Mouse (Mus musculus) right cerebral cortex, postnatal 25 days (tissue): ENCODE measurements around the gene Cenpx.

ENCODE experiments used
- DNase-seq: peaks from one replicate; pipeline ENCODE4 v3.0.0; 2022

Cenpx gene

GRCm38 (mm10) chr11:120723509-120723908 is 10.0 kb upstream of the Cenpx start:
- DNase-seq = no peak

DNA sequence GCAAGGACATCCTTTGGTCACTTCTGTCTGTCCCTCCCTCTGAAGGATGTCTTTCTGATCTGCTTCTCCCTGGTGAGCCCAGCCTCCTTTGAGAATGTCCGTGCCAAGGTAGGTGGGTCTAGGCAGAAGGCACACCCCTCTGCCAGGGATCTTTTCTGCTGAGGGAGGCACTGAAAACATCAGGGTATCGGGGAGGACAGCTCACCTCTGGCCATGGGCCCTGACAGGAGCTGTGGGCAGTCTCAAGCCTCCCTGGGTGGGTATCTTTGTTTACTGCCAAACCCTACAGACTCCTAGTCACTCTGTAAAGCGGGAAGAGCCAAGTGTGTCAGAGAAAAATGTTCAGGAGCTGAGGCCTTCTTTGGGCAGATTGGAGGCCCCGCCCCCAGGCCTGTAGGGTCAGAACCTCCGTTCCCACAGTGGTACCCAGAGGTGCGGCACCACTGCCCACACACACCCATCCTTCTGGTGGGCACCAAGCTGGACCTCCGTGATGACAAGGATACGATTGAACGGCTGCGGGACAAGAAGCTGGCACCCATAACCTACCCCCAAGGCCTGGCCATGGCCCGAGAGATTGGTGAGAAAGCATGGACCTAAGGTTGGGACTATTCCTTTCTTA is 9.3 kb upstream of the Cenpx start:
- no peak for DNase-seq

DNA sequence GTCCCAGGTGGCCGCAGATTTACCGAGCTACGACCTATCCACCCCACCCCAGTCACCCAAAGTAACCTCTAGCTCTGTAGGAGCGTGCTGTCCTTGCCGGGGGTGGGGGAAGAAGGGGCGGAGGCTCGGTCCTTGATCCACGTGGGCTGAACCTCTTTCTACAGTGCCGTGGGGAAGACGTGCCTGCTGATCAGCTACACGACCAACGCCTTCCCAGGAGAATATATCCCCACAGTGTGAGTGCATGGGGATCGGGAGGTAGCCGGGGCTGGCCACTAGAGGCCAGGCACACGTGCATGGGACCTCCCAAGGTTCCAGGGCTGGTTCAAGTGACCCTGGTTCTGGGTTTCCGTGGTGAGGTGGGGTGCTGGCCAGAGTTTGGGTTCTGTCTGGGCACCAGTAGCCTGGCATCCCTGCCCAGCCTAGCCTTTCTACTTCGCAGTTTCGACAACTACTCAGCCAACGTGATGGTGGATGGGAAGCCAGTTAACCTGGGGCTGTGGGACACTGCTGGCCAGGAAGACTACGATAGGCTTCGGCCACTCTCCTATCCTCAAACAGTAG is 8.6 kb upstream of the Cenpx start:
- no peak for DNase-seq

GRCm38 (mm10) chr11:120721124-120722066 is 7.9 kb upstream of the Cenpx start, which contains the start of gene Rac3:
Gene Rac3, plus strand, starts transcription at chr11:120721470.
- peak; percentile 77 for DNase-seq

GRCm38 (mm10) chr11:120720450-120720849 is 6.9 kb upstream of the Cenpx start:
- peak; percentile 85 for DNase-seq

DNA sequence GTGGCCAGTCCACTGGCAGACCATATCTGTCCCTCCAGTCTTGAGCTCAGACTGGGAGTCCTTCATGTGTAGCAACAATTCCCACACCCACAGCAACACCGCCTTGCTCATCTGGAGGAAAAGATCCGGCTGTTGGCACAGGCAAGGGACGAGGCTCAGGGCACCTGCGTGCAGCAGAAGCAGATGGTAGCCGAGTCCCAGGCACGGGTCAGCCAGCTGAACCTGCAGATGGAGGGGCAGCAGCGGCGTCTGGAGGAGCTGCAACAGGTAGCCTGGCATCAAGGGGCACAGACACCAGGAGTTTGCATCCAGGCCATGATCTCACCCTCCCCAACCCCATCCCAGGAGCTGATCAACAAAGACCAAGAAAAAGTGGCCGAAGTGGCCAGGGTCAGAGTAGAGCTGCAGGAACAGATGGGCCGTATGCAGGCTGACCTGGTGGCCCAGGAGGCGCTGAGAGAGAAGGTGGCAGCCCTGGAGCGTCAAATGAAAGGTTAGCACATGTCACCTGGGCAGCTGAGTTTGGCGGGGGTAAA is 6.4 kb upstream of the Cenpx start:
- DNase-seq = no peak

- no peak for DNase-seq
Measured at GRCm38 (mm10) chr11:120719242-120719641, 5.7 kb upstream of the Cenpx start.

DNA sequence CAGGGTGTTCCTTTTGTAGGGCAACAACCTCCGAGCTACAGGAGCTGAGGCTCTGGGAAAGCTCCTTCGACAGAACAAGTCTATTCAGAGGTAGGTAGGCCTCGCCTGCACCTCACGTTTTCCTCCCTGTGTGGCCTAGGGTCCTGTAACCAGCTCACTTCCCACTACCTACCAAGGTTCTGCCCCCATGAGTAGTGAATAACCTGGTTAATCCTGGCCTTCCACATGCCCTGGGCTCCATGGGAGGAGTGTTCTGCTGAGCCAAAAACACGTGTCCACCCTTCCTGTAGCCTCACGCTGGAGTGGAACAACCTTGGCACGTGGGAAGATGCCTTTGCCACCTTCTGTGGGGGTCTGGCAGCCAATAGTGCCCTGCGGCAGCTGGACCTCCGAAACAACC is 1.6 kb upstream of the Cenpx start:
- DNase-seq = no peak

- DNase-seq = no peak
Measured at GRCm38 (mm10) chr11:120714546-120714945, 1.0 kb upstream of the Cenpx start.

- no peak for DNase-seq
Measured at GRCm38 (mm10) chr11:120712771-120713568, 568 bp downstream of the Cenpx start.

GRCm38 (mm10) chr11:120711980-120712604 is 1.4 kb downstream of the Cenpx start:
- DNase-seq = no peak

GRCm38 (mm10) chr11:120710672-120711071 is 2.9 kb downstream of the Cenpx start:
- no peak for DNase-seq

DNA sequence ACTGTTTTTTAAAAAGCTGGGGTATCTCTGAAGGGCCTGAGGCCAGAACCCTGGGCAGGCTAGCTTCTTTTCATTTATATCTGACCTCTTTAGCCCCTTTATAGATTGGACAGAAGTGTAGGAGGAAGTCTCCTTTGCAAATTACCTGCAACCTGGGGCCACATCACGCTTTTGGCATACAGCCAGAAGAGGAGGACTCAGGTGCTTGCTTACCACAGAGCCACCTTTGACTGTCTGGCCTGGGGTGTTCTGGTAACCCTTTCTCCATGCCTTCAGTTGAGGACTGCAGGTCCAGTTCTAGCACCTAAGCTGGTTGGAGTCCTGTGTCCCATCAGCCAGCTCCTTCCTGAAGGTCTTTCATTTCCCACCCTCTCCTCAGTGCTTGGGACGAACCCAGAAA is 4.0 kb downstream of the Cenpx start:
- no peak for DNase-seq

GRCm38 (mm10) chr11:120707969-120708368 is 5.6 kb downstream of the Cenpx start:
- no peak for DNase-seq

- no peak for DNase-seq
Measured at GRCm38 (mm10) chr11:120707225-120707624, 6.3 kb downstream of the Cenpx start.

- DNase-seq = no peak
Measured at GRCm38 (mm10) chr11:120706120-120706519, 7.4 kb downstream of the Cenpx start.

- no peak for DNase-seq
Measured at GRCm38 (mm10) chr11:120704486-120705325, 8.8 kb downstream of the Cenpx start.

- DNase-seq = no peak
Measured at GRCm38 (mm10) chr11:120703696-120704454, 9.7 kb downstream of the Cenpx start.

- DNase-seq = no peak
Measured at GRCm38 (mm10) chr11:120697741-120698140, 15.8 kb downstream of the Cenpx start.

GRCm38 (mm10) chr11:120696568-120696967 is 17.0 kb downstream of the Cenpx start:
- DNase-seq = no peak
